Mouse (Mus musculus) cerebellum, adult 9-10 months (tissue): ENCODE results near the gene Nol3.

Experiments used
- DNase-seq: peaks from one replicate; pipeline ENCODE4 v3.0.0; 2022

The Nol3 gene

DNA sequence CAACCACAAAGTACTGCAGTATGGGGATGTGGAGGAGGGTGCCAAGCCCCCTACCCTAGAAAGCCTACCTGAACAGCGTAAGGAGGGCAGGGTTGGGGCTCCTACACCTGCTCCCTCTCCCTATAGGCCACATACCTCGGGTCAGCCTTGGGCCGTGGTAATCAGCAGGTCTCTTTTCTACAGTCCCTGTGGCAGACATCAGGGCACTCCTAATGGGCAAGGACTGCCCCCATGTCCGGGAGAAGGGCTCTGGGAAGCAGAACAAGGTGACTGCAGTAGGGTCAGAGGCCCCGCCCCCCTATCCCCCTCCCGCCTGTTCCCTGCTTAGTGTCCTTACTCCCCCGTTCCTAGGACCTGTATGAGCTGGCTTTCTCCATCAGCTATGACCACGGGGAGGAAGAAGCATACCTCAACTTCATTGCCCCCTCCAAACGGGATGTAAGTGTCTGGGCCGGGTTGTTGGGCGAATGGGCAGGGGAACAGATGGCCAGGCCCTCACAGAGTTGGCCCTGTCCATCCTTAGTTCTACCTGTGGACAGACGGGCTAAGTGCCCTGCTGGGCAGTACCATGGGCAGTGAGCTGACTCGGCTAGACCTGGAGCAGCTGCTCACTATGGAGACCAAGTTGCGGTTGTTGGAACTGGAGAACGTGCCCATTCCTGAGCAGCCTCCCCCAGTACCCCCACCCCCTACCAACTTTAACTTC, 33.4 kb downstream of the Nol3 start:
- DNase-seq = peak; percentile 96

DNA sequence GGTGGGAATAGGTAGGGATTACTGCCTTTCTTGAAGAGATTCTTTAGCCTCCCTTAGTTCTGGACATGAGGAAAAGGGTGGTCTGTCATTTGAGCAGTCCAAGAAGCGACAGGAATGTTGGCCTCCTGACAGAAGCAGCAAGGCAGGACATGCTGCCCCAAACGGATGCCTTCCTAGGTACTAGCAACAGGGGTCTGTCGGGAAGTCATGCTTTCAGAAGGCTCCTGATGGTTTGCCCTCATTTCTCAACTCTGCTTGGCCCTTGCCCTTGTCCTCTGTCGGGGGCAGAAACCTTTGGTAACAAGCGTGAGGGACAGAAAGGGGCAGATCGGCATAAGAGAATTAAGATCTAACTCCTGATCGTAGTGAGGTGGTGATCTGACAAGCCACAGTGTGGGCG, 34.2 kb downstream of the Nol3 start:
- DNase-seq = no peak

DNA sequence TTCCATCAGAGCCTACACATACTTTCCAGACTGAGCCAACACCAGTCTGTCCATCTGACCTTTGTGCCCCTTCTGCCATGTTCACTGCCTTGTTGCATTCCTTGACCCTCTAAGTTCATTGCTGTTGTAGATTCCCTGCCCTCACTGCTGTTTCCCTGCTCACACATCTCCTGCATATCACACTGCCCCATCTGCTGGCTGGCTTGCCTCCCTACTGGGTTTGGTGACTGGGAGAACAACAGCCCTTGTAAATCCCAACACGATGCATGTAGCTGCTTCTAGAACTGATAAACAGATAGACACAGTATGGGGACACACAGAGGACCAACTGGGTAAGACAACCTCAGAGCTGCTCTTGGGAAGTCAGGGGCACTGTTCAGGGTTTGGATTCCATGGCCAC, 35.8 kb downstream of the Nol3 start:
- no peak for DNase-seq

DNA sequence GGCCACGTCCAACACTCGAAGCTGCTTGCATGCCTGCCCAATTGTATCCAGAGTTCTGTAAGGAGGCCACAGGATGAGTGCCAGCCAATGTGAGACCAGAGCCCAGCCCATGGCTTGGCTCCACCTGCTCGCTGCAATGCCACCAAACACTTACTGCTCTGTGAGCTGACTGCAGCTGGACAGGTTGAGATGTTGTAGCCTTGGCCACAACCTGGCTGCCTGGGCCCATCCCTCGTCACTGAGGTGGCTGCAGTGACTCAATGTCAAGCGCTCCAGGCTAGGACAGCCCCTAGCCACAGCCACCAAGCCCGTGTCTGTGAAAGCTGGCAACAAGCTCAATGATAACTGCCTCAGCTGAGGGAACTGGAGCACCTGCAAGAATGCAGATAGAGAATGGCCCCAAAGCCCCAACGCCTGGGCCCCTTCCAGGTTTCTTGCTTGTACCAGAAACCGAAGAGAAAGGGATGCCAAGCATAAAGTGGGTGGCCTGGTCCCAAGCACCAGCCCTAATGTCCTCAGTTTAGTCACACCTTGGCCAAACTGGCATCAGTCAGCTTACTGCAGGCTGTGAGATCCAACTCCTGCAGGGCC, 37.0 kb downstream of the Nol3 start:
- peak; percentile 74 for DNase-seq

DNA sequence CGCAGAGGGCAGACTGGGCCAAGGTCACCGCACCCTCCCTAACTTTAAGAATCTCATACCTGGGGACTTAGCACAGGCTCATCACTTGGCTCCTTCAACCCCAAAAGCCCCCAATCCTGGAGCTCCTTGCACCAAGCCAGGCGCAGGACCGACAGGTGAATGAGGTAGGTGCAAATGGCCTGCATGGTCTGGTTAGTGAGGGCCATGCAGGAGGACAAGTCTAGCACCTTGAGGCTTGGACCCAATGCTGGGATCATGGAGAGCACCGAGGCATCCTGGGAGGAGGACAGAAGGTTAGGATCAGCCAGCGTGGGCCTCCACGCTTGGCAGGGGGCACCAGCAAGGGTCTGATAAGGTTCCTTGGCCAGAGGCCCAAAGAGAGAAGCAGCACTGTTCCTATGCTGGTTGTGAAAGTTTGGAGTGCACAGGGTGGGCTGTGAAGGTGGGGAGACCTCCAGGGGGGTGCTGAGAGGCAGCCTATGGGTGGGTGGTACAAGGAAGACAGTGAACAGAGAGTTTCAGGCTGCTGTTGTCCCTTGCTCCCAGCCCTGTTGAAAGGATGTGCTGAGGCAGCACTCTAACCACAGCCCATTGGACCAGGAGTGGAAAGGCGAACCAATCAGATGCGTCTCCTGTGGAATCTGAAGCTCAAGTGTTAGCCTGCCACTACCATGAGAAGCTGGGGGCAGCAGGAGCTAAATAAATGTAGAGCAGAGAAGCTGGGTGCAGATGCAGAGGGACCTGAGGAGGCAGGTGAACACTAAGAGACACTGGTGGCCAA, 37.9 kb downstream of the Nol3 start:
- DNase-seq = no peak

DNA sequence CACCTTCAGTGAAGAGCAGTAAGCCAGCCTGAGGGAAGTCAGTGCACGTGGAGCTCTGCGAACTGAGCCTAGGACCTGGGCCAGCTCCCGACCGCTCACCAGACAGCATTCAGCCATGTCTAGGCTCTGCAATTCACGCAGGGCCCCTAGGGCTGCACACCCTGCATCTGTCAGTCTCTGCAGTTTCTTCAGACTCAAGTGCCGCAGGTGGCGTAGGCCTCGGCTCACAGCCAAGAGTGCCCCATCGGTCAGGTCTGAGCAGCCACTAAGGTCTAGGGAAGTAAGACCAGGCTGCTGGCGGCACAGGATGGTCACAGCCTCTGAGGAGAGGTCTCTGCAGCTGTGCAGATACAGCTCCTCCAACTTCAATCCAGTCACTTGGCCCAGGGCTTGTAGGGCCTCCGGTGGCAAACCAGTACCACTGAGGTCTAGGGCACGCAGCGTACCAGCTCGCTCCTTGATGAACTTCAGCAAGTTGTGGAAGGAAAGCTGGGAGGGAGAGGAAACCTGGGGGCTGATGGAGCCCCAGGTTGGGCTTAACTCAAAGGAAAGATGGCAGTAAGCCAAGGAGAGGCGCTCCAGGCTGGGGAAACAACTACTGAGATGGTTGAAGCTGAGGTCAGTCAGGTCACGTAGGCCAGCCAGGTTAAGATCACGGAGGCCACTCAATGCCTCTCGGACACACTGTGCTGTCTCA, 39.3 kb downstream of the Nol3 start:
- DNase-seq = peak; percentile 74

DNA sequence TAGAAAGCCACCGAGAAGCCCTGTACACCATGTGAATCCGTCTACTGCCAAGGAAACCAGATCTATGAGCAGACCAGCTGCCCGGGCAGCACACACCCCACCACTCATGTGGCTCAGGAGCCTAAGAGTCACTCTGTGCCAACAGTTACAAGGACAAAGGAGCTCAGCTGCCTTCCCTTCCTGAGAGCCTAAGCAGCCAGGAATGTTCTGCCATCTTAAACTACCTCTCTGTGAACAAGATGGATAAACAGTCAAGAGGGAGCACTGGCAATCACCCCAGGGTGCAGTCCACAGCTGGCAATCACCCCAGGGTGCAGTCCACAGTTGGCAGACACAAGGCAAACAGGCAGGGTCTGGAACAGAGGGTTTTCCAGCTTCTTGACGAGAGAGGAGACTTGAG, 42.0 kb downstream of the Nol3 start:
- DNase-seq = peak; percentile 40

DNA sequence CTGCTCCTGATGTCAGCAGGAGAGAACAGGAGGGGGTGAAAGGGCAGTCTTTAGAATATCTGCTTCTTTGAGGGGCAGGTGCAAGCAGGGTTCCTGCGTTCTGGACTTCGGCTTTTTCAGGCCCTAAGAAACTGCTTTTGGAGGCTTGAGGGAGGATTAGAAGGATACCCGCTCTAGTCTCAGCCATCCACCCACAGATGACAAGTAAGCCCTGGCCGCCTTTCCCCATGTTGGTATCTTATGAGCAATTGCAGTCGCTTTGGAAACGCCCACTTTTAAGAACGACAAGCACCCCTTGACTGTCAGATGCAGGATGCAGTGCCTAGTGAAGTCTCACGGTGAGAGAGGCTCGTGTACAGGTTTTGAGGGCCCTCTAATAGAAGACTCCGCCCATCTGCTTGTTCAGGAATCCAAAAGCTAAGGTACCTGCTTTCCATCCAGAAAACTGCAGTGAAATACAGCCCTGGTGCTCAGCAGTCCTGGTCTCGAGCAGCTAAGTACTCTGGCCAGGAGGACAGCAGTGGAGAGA, 42.8 kb downstream of the Nol3 start:
- no peak for DNase-seq

DNA sequence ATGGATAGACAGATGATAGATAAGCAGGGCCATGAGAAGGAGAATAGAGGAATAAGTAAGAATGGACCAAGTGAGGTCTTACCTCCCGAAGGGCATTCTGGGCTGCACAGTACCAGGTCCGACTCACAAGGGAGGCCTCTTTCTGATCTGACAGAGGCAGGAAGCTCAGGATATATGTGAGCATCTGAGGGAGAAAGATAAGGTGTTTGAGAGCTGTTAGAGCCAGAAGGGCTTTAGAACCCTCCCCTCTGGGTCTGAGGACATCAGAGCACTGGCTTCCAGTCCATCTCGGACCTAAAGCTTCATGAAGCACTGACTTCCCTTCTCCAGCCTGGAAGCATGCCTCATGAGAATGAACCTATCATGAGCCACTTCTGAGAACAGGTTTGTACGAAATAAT, 47.2 kb downstream of the Nol3 start:
- no peak for DNase-seq

DNA sequence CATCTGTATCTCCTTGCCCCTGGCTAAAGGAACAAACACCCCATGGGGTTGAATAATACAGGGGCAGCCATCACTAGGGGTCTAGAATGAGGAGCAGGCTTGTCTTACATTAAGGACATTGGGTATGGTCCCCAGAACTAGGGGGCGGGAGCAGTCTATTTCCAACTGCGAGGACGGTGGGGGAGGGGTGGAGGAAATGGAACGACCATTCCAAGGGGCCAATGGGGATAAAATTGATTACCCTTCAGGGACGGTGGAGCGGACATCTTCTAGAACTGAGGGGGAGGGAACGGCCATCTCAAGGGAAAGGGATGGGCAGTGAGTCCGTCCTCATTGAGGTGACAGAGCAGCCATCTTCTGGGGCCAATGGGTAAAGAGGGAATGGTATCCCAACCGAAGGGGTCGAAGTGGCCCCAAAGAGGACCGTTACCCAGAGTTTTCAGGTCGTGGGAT, 49.7 kb downstream of the Nol3 start:
- DNase-seq = no peak

DNA sequence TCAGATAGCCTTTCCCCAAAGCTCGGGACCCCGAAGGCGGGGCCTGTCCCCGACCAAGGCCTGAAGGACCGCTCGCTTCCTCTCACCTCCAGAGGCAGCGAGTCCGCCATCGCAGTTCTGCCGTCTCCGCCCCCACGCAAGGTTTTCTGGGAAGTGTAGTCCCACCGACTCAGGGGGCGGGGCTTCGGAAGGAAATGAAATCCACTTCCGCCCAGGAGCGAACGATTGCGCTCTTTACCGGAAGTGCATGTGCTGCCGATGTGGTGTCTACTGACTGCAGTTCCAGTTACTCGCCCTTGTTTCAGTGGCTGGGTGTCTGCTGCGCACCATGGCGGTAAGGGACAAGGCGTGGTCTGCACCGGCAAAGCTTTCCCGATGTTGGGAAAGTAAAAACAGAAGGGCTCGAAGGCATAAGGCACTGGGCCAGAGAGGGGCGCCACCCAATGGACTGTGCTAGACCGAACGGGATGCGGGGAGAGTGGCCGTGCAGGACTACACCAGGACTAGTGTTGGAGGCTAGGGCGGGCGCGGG, 50.3 kb downstream of the Nol3 start, which contains the start of the genes Lrrc29 and Tmem208:
Lrrc29 (minus strand) TSS at position 138 of the 532 bp plus-strand sequence.
Tmem208 (plus strand) TSS at position 214 of the 532 bp plus-strand sequence.
- DNase-seq = peak; percentile 98

DNA sequence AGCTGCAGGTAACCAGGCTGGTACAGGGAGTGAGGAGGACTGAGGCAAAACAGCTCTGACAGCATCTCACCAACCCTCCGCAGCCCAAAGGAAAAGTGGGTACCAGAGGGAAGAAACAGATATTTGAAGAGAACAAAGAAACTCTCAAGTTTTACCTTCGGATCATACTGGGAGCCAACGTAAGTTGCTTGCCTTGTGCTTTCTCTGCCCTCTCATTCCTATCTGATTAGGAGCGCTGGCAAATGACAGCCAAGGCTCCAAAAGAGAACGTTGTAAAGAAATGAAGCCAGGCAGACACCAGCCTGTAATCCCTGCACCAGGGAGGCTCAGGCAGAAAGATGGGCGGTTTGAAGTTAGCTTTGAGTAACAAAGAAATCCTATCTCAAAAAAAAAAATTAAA, 51.0 kb downstream of the Nol3 start:
- no peak for DNase-seq

DNA sequence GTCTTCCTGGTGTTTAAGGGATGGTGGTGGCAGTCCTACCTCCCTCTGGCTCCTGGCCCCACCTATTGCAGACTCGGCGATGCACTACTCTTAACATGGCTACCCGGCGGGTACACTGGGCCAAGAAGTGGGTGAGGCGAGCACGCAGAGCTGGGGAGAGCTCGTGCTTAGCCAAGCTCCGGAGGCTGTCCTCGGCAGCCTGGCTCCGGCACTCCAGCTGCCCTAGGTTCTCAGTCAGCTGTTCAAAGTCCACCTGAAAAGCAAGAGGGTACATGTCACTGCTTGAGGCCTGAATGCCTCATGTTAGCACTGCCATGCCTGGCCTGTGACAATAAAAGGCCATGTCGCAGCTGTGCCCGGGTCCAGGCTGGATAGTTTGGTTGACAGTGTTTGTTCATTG, 54.4 kb downstream of the Nol3 start:
- DNase-seq = no peak

DNA sequence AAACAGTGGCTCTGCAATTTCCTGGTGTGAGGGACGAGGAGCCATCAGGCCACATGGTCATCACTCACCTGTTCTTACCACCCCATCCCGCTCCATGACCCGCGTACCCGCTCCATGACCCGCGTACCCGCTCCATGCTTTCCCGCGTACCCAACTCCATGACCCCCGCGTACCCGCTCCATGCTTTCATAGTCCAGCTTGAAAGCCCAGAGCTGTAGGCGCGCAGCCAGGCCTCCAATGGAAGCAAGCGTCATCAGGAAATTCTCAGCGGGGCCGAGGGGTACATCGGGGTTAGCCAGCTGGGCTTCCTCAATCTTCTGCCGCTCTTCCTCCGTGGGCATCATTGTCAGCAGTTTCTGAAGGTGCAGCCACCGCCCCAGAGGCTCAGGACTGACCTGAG, 55.5 kb downstream of the Nol3 start:
- no peak for DNase-seq
